Mouse (Mus musculus) gastrocnemius, adult 2 months (tissue): ENCODE data around the gene Sfrp2. TPM values are rescaled to one million over a fixed set of nuclear protein-coding genes. Genes with fewer than 3 reads are reported as not detected.

ENCODE experiments used
- DNase-seq: peaks from one replicate; pipeline ENCODE4 v3.0.0; 2022
- H3K27ac ChIP-seq: fragments of 200-600 bp; 2 replicates; pipeline ENCODE4 v1.8.1; 2022; ENCODE audit warnings: mild to moderate bottlenecking
- H3K4me3 ChIP-seq: fragments of 200-600 bp; 2 replicates; pipeline ENCODE4 v1.8.1; 2022; ENCODE audit warnings: mild to moderate bottlenecking, moderate library complexity
- CTCF ChIP-seq: fragments of 200-600 bp; IDR thresholded peaks from 2 replicates; pipeline ENCODE4 v1.8.1; 2022; ENCODE audit warnings: antibody characterized with exemption, mild to moderate bottlenecking, moderate library complexity
- intact Hi-C: fragments of 180-260 bp; cut with DNase I; formaldehyde crosslinking; loops from one replicate; pipeline ENCODE4 v1.15.1; 2025
- total RNA-seq, 2 experiments: library from RNA; stranded (reverse); gene quantifications; 2 replicates each; pipeline ENCODE4 v1.2.3; 2021

Gene Sfrp2
- total RNA-seq, 2 experiments from 2014 or later, result 1.2 to 7.1 TPM

DNA sequence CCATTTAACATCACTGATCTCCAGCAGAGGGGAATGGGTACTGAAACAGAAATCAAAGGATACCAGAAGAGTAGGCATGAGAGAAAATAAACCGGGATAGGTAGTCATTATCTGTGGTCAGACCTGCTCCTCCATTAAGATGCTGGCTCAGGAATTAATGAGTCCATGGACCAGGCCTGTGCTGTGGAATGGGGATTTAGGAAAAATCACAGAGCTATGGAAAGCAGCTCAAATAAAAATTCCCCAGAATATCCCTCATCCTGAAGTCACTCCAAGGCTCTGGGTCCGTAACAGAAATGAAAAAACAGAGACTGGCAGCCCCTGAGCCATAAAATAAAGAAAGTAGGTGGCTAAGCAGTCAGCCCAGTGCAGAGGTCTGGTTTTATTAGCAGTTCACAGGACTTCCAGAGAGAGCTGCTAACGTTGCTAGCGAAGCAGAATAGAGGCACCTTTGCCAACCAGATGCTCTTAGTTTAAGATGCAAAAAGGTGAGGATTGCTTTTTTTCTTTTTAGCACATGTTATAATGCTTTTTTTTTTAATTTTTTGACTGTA, 50.3 kb downstream of the Sfrp2 start:
- intact Hi-C loops, result no loop called here
- Histone ChIP-seq H3K4me3 (no peak overlapping the region), H3K27ac (no peak overlapping the region)
- no peak for TF ChIP-seq CTCF
- DNase-seq, result no peak

DNA sequence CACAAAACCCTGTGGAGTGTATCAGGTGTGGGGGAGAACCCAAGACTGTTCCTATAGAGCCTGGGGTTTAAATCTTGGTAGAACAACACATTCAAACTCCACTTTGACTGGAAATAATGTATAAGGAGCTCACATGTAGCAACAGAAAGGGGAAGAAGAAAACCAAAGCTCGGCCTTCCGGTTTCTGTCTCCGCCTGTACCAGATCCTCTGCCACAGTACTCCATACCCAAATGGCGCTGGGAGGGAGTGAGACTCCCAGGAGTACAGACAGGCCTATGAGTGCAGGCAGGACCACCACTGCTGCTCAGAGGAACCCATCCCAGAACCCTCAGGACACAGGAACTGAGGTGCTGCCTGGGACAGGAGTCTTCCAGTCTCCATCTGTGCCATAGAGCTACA, 57.7 kb downstream of the Sfrp2 start:
- Histone ChIP-seq H3K4me3 (no peak overlapping the region), H3K27ac (no peak overlapping the region)
- TF ChIP-seq CTCF, result no peak
- intact Hi-C loops, result no loop called here
- DNase-seq, result no peak

Other genes starting within 250 kb of the Sfrp2 start
- under 1 TPM; 0.31 to 0.75 TPM for gene Tlr2, start 75.4 kb downstream of the Sfrp2 start, total RNA-seq